Mouse (Mus musculus) megakaryocyte-erythroid progenitor cell, adult 5-6 weeks (primary cell): ENCODE results near the gene Ofcc1. TPM values are rescaled to one million over a fixed set of nuclear protein-coding genes. Genes with fewer than 3 reads are reported as not detected.

Experiments used
- ATAC-seq: replicated peaks from 2 replicates; pipeline ENCODE4 v1.8.0; 2016; ENCODE audit warnings: mild to moderate bottlenecking, inconsistent platforms; ENCODE audit not compliant: severe bottlenecking, poor library complexity, low FRiP score, low TSS enrichment
- total RNA-seq, 2 experiments: library from RNA; stranded (forward) in 1 of 2; stranded (reverse) in 1 of 2; fragments of 200-1000, 215-1000 nt in 1 of 2; fragments of >200 nt in 1 of 2; fragmentation: Nextera tagmentation in 1 of 2; gene quantifications; 2 replicates each; pipeline ENCODE4 v1.2.3; 2014 to 2017

The Ofcc1 gene
- total RNA-seq, 2 experiments from 2014 or later: not detected

- no peak for ATAC-seq
Observed at GRCm38 (mm10) chr13:40029426-40029825, 331.8 kb downstream of the Ofcc1 start.

GRCm38 (mm10) chr13:40028827-40029226 is 332.4 kb downstream of the Ofcc1 start:
- no peak for ATAC-seq

GRCm38 (mm10) chr13:40025816-40026215 is 335.4 kb downstream of the Ofcc1 start:
- no peak for ATAC-seq

GRCm38 (mm10) chr13:40023201-40023777 is 338.0 kb downstream of the Ofcc1 start:
- ATAC-seq: no peak

GRCm38 (mm10) chr13:40022609-40023008 is 338.6 kb downstream of the Ofcc1 start:
- ATAC-seq: no peak

- no peak for ATAC-seq
Observed at GRCm38 (mm10) chr13:40000236-40000635, 361.0 kb downstream of the Ofcc1 start.

- no peak for ATAC-seq
Observed at GRCm38 (mm10) chr13:39997901-39998300, 363.3 kb downstream of the Ofcc1 start.

- no peak for ATAC-seq
Observed at GRCm38 (mm10) chr13:39979294-39980061, 381.8 kb downstream of the Ofcc1 start.

- no peak for ATAC-seq
Observed at GRCm38 (mm10) chr13:39968349-39969016, 392.8 kb downstream of the Ofcc1 start.

- ATAC-seq: no peak
Observed at GRCm38 (mm10) chr13:39957226-39957625, 404.0 kb downstream of the Ofcc1 start.

- ATAC-seq: no peak
Observed at GRCm38 (mm10) chr13:39956017-39956416, 405.2 kb downstream of the Ofcc1 start.
